Mouse (Mus musculus): ENCODE measurements at regions not wholly inside any gene's neighbourhood (a gene's known extent, or its start where the extent isn't known, plus 50 kb on each side); places are given as distances from the start of the nearest gene placed in this dataset. TPM values are rescaled to one million over a fixed set of nuclear protein-coding genes. Genes with fewer than 3 reads are reported as not detected.

GRCm38 (mm10) chr3:151366302-151366701 is 71.4 kb upstream of the Adgrl4 start:
- Histone ChIP-seq H3K9ac (ENCODE audit: low read length) (no peak overlapping the region), H3K4me2 (ENCODE audit: low read depth, low read length) (no peak overlapping the region), H3K4me3 (ENCODE audit: low read length) (no peak overlapping the region), H3K27me3 (ENCODE audit: control insufficient read depth, insufficient read depth, low read depth, low read length) (no peaks in the 10 kb centered on the region), H3K36me3 (ENCODE audit: control insufficient read depth, insufficient read depth, low read length) (no peaks in the 10 kb centered on the region), H3K9me3 (ENCODE audit: control insufficient read depth, low read length) (no peaks in the 10 kb centered on the region), H3K4me1 (replicated peaks; ENCODE audit: control insufficient read depth, insufficient read depth, low read length) (no peaks in the 10 kb centered on the region), H3K27ac (ENCODE audit: low read length) (no peak overlapping the region)
- WGBS, result 74% methylated on average over 4 of the region's 4 CpGs
- no peak for ATAC-seq (ENCODE audit: low read depth)

GRCm38 (mm10) chr3:151366707-151367306 is 70.9 kb upstream of the Adgrl4 start:
- Histone ChIP-seq H3K4me2 (ENCODE audit: low read depth, low read length) (no peak overlapping the region), H3K9me3 (ENCODE audit: control insufficient read depth, low read length) (no peaks in the 10 kb centered on the region), H3K4me3 (ENCODE audit: low read length) (no peak overlapping the region), H3K27me3 (ENCODE audit: control insufficient read depth, insufficient read depth, low read depth, low read length) (no peaks in the 10 kb centered on the region), H3K9ac (ENCODE audit: low read length) (no peak overlapping the region), H3K4me1 (replicated peaks; ENCODE audit: control insufficient read depth, insufficient read depth, low read length) (no peaks in the 10 kb centered on the region), H3K27ac (ENCODE audit: low read length) (no peak overlapping the region), H3K36me3 (ENCODE audit: control insufficient read depth, insufficient read depth, low read length) (no peaks in the 10 kb centered on the region)
- no peak for ATAC-seq (ENCODE audit: low read depth)
- 74% methylated on average over 4 of the region's 4 CpGs for WGBS

- no peak for ATAC-seq (ENCODE audit: low read depth)
Observed at GRCm38 (mm10) chr3:151383326-151384019, 54.2 kb upstream of the Adgrl4 start.

GRCm38 (mm10) chr3:151384850-151385249 is 52.8 kb upstream of the Adgrl4 start:
- WGBS, result 69% methylated on average over 5 of the region's 5 CpGs
- Histone ChIP-seq H3K36me3 (ENCODE audit: control insufficient read depth, insufficient read depth, low read length) (no peaks in the 10 kb centered on the region), H3K4me2 (ENCODE audit: low read depth, low read length) (no peak overlapping the region), H3K27ac (ENCODE audit: low read length) (no peak overlapping the region), H3K27me3 (ENCODE audit: control insufficient read depth, insufficient read depth, low read depth, low read length) (no peaks in the 10 kb centered on the region), H3K9ac (ENCODE audit: low read length) (no peak overlapping the region), H3K9me3 (ENCODE audit: control insufficient read depth, low read length) (no peaks in the 10 kb centered on the region), H3K4me1 (replicated peaks; ENCODE audit: control insufficient read depth, insufficient read depth, low read length) (no peaks in the 10 kb centered on the region), H3K4me3 (ENCODE audit: low read length) (no peak overlapping the region)
- no peak for ATAC-seq (ENCODE audit: low read depth)

More at GRCm38 (mm10) chr3:151383326-151384019, 54.2 kb upstream of the Adgrl4 start:
- H3K27ac ChIP-seq (ENCODE audit: low read length), result no peak overlapping the region
- 50% methylated on average over 5 of the region's 5 CpGs for WGBS
- H3K27me3 ChIP-seq (ENCODE audit: control insufficient read depth, insufficient read depth, low read depth, low read length), result no peaks in the 10 kb centered on the region
- H3K4me2 ChIP-seq (ENCODE audit: low read depth, low read length), result no peak overlapping the region
- H3K9me3 ChIP-seq (ENCODE audit: control insufficient read depth, low read length), result no peaks in the 10 kb centered on the region
- H3K9ac ChIP-seq (ENCODE audit: low read length), result no peak overlapping the region
- H3K4me3 ChIP-seq (ENCODE audit: low read length), result no peak overlapping the region
- no peaks in the 10 kb centered on the region for H3K4me1 ChIP-seq (replicated peaks; ENCODE audit: control insufficient read depth, insufficient read depth, low read length)
- no peaks in the 10 kb centered on the region for H3K36me3 ChIP-seq (ENCODE audit: control insufficient read depth, insufficient read depth, low read length)

- Histone ChIP-seq H3K4me3 (ENCODE audit: low read length) (no peak overlapping the region), H3K36me3 (ENCODE audit: control insufficient read depth, insufficient read depth, low read length) (no peaks in the 10 kb centered on the region), H3K4me2 (ENCODE audit: low read depth, low read length) (no peak overlapping the region), H3K9ac (ENCODE audit: low read length) (no peak overlapping the region), H3K9me3 (ENCODE audit: control insufficient read depth, low read length) (no peaks in the 10 kb centered on the region), H3K27me3 (ENCODE audit: control insufficient read depth, insufficient read depth, low read depth, low read length) (no peaks in the 10 kb centered on the region), H3K4me1 (replicated peaks; ENCODE audit: control insufficient read depth, insufficient read depth, low read length) (no peaks in the 10 kb centered on the region), H3K27ac (ENCODE audit: low read length) (no peak overlapping the region)
- WGBS, result 72% methylated on average over 5 of the region's 5 CpGs
- no peak for ATAC-seq (ENCODE audit: low read depth)
Observed at GRCm38 (mm10) chr3:151386103-151386502, 51.6 kb upstream of the Adgrl4 start.

Small RNAs in the stretch of these regions (microRNA-seq; reads per million reads assigned to microRNA genes)
- not detected for gene Mir3963

Measured in lung, embryonic 16.5 days (tissue).